16 mouse cellular contexts compared by ENCODE assay signal in genomic region chr13:64226725-64227124, GRCm38 (mm10).
"Had no signal": no experiment of that assay in that cellular context is flagged by ENCODE, and none has a peak within 500 bp of the region (broad histone marks: within the 10 kb centered on the region; RNA-seq: fewer than 3 reads in every experiment).

No protein-coding gene starts in this region.

- H3K4me2 ChIP-seq: neural tube, embryonic 13.5 days; neural tube, embryonic 15.5 days; stomach, embryonic 15.5 days had no signal

- DNase-seq: retina, postnatal 1 day; right cerebral cortex, adult 18-20 months; right cerebral cortex, postnatal 14 days; right cerebral cortex, postnatal 25 days; right cerebral cortex, postnatal 4 days; spleen, adult 18-20 months; thymus, adult 18-20 months; thymus, adult 2 months; thymus, postnatal 14 days; thymus, postnatal 25 days; thymus, postnatal 36 days; thymus, postnatal 4 days had no signal

- H3K9me3 ChIP-seq: neural tube, embryonic 13.5 days; neural tube, embryonic 15.5 days; stomach, embryonic 15.5 days had no signal

- H3K36me3 ChIP-seq: neural tube, embryonic 13.5 days; neural tube, embryonic 15.5 days; stomach, embryonic 15.5 days had no signal

- H3K27me3 ChIP-seq: neural tube, embryonic 13.5 days; neural tube, embryonic 15.5 days; stomach, embryonic 15.5 days had no signal

- H3K9ac ChIP-seq: neural tube, embryonic 13.5 days; neural tube, embryonic 15.5 days; stomach, embryonic 15.5 days had no signal

- H3K4me1 ChIP-seq: neural tube, embryonic 13.5 days; neural tube, embryonic 15.5 days; stomach, embryonic 15.5 days had no signal

- H3K27ac ChIP-seq: neural tube, embryonic 13.5 days; neural tube, embryonic 15.5 days; stomach, embryonic 15.5 days; stomach, postnatal 0 days had no signal

- H3K4me3 ChIP-seq: neural tube, embryonic 13.5 days; neural tube, embryonic 15.5 days; stomach, embryonic 15.5 days had no signal
